Mouse (Mus musculus): ENCODE results near the gene Cyp2d11.

DNA sequence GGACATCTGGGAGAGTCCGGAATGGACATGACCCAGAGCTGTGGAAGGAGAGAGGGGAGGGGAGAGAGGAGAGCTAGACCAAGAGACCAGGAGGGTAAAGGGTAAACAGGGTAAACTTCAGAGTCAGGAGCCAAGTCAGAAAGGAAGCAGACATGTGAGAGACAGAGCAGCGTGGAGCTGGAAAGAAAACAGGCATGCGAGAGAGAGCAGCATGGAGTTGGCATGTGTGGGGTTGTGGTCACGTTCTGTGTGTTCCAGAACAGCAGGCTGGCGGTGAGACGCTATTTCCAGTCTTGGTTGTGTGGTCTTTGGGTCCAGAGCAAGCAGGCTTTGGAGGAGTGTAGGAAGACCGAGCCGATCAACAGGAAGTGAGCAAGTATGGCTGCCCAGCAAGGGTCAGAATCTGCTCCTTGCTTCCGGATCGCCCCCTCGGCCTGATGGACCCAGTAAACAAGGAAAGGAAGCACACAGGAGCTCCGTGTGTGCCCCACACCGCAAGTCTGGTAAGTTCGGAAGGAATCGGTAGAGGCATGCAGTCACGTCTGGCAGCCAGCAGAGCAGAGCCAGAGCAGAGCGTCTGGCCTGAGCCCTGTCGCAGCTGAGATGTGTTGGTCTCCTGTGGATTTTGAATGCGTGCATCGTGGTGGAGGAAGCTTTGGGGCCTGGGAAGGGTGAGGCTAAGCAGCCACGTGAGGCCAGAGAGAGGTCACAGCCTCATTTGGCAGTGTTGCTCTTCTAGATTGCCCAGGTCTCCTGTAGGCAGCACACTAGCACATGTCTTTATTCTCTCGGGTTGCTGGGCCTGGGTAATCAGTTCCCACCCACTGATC, 35.2 kb downstream of the Cyp2d11 start:
- TF ChIP-seq CTCF (IDR thresholded peaks at IDR 0.05; ENCODE audit: control insufficient read depth, insufficient read depth, low read length) = no peak
- TF ChIP-seq POLR2A (IDR thresholded peaks at IDR 0.05; ENCODE audit: borderline replicate concordance, control insufficient read depth, low read depth, low read length) = no peak

All from bone marrow, adult 2 months (tissue).